Mouse (Mus musculus): ENCODE measurements around the gene Gm17571. TPM values are rescaled to one million over a fixed set of nuclear protein-coding genes. Genes with fewer than 3 reads are reported as not detected.

Gm17571 gene
- polyA plus RNA-seq, 1 experiment from 2014 or later: not detected

Other genes with a start within 250 kb of the Gm17571 start
- gene Jrkl, start 200.9 kb downstream of the Gm17571 start, polyA plus RNA-seq (2015; fragmentation: Nextera tagmentation; extraction: Ambion mirVana): 13.2 and 13.6 TPM in 2 replicates
- gene Ccdc82, start 199.8 kb downstream of the Gm17571 start, polyA plus RNA-seq (2015; fragmentation: Nextera tagmentation; extraction: Ambion mirVana): 10.9 and 11.0 TPM in 2 replicates
- gene Maml2, start 148.8 kb downstream of the Gm17571 start, polyA plus RNA-seq (2015; fragmentation: Nextera tagmentation; extraction: Ambion mirVana): 8.1 and 9.3 TPM in 2 replicates